Mouse (Mus musculus) CD4-positive, CD25-positive, alpha-beta regulatory T cell, adult 2 months (primary cell): ENCODE data around the gene Lpcat1.

Experiments
- DNase-seq: peaks from one replicate; pipeline ENCODE4 v3.0.0-alpha.2; 2012; ENCODE audit warnings: low read depth, low spot score

The Lpcat1 gene

DNA sequence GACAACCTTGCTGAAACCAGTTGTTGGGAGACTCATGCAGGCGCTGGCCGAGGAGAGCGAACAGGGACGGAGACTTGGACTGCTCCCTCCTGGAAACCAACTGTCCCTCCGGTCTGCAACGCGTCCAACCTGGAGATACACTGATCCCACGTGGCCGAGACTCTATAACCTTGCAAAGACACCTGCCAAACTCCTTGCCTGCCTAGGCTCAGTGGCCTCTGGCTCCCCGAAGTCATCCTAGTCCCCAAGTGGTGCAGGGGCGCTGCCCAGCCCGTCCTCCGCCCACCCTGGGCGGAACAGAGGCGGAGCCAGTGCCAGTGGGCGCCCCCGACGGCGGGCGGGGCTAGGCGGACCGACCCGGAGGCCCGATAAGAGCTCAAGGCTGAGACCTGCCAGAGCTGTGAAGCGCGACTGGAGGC lies 69.4 kb downstream of the Lpcat1 start, which contains the start of gene Slc6a3:
Gene Slc6a3, plus strand, starts transcription at position 345 of the 419 bp plus-strand sequence.
- DNase-seq: no peak

DNA sequence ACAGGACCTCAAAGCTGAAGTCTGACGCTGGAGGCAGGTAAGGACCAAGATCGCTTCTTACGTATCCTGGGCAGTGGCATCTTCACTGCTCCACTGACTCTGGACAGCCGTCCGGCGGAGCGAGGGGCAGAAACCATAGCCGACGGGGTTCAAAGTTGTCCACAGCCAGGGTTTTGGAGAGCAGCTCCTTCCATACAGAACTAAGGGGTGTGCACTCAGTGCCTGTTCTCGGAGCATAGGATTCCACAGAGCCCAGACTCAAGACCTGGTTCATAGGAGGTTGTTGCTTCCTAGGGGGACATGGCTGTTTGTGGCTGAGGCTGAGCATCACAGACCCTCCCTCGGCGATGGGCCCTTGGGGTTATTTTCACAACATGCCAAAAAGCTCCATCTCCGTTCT lies 69.8 kb downstream of the Lpcat1 start:
- DNase-seq: no peak

DNA sequence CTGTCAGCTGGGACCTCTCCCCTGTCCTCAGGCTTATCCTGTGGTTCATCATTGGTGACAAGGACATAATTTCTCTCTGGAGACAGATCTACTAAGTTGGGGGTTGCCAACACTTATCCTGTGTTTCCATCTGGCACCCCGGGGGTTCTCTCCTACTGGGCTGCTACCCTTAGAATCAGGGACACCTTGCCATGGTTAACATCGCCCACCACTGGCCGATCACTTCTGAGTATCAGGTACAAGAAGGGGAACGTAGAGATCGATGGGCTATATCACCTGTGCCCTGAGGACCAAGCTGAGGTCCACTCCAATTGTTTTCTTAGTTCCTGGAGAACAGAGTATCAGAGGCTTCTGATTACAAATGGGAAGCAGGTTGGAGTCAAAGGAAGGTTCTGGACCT lies 97.2 kb downstream of the Lpcat1 start:
- DNase-seq: no peak
